26 mouse cellular contexts compared by ENCODE assay signal in the genomic region with DNA sequence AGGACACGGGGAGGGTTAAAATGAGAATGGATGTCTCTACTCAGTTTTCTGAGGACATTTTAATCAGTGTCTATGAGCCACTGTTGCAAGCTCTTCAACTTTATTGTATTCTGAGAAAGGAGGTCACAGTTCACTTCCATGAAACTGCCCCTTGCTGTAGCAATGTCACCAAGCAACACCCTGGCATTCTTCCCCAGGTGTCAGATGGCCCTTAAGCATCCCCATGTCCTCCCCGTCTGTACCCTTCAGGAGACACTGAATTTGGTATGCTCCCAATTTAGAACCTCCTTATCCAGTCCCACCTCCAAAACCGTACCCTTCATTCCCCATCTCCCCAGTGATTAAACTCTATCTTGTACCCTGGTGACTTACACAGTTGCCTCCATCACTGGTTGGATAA. TPM values are rescaled to one million over a fixed set of nuclear protein-coding genes. Genes with fewer than 3 reads are reported as not detected.
DNase-seq lines count a peak whose midpoint lies in the region; ATAC-seq and TF ChIP-seq lines count a peak whose summit lies in the region.
"Had no signal": no experiment of that assay in that cellular context is flagged by ENCODE, and none has a peak within 500 bp of the region (broad histone marks: within the 10 kb centered on the region; RNA-seq: fewer than 3 reads in every experiment).

No protein-coding gene starts in this region.

- no peaks in the 10 kb centered on the region for H3K27me3 ChIP-seq in forebrain, embryonic 15.5 days
- no peaks in the 10 kb centered on the region for H3K27me3 ChIP-seq in hindbrain, embryonic 14.5 days (ENCODE audit: control insufficient read depth, insufficient read depth, low read length)
- H3K27me3 ChIP-seq: embryonic facial prominence, embryonic 12.5 days; hindbrain, embryonic 15.5 days; liver, embryonic 13.5 days; midbrain, embryonic 13.5 days; neural tube, embryonic 13.5 days; Patski had no signal

- WGBS in forebrain, embryonic 15.5 days: 81% methylated on average over 3 of the region's 3 CpGs
- WGBS in hindbrain, embryonic 14.5 days: 62% methylated on average over 3 of the region's 3 CpGs

- DNase-seq in gastrocnemius, adult 2 months: peak; percentile 46
- DNase-seq in gastrocnemius, adult 8-10 months (ENCODE audit: low spot score in 2 of 2): no peak
- peak; percentile 29 for DNase-seq in adipocyte (ENCODE audit: low spot score)
- DNase-seq in cerebellum, adult 11-12 months: peak; percentile 62
- DNase-seq in cerebellum, postnatal 10 days: peak; percentile 52 to 54
- DNase-seq in lung, postnatal 14 days: no peak
- DNase-seq in hindbrain, embryonic 14.5 days (ENCODE audit: low spot score): no peak
- DNase-seq: adrenal gland, postnatal 14 days; embryo, embryonic 11 days; kidney, adult 11 months; kidney, postnatal 36 days; left cerebral cortex, postnatal 4 days; liver, embryonic 13.5 days; lung, adult 18-20 months; spleen, adult 18-20 months; thymus, postnatal 14 days had no signal

- intact Hi-C loops in gastrocnemius, adult 2 months (cut with DNase I): no loop called here

- no peak overlapping the region for H3K9ac ChIP-seq in forebrain, embryonic 15.5 days (replicated peaks)
- no peak overlapping the region for H3K9ac ChIP-seq in hindbrain, embryonic 14.5 days
- H3K9ac ChIP-seq: embryonic facial prominence, embryonic 12.5 days; hindbrain, embryonic 15.5 days; liver, embryonic 13.5 days; midbrain, embryonic 13.5 days; neural tube, embryonic 13.5 days had no signal

- no peaks in the 10 kb centered on the region for H3K9me3 ChIP-seq in forebrain, embryonic 15.5 days
- no peaks in the 10 kb centered on the region for H3K9me3 ChIP-seq in hindbrain, embryonic 14.5 days (ENCODE audit: control insufficient read depth, low read length)
- H3K9me3 ChIP-seq: embryonic facial prominence, embryonic 12.5 days; hindbrain, embryonic 15.5 days; liver, embryonic 13.5 days; midbrain, embryonic 13.5 days; neural tube, embryonic 13.5 days had no signal

- H3K4me3 ChIP-seq in gastrocnemius, adult 2 months: no peak overlapping the region
- H3K4me3 ChIP-seq in forebrain, embryonic 15.5 days: no peak overlapping the region
- no peak overlapping the region for H3K4me3 ChIP-seq in hindbrain, embryonic 14.5 days (replicated peaks; ENCODE audit: low read length)
- H3K4me3 ChIP-seq: embryonic facial prominence, embryonic 12.5 days; hindbrain, embryonic 15.5 days; liver, embryonic 13.5 days; midbrain, embryonic 13.5 days; neural tube, embryonic 13.5 days had no signal

- TF ChIP-seq CTCF in gastrocnemius, adult 2 months (IDR thresholded peaks at IDR 0.05): no peak

- H3K4me2 ChIP-seq in forebrain, embryonic 15.5 days (replicated peaks): no peak overlapping the region
- H3K4me2 ChIP-seq in hindbrain, embryonic 14.5 days (replicated peaks): no peak overlapping the region
- H3K4me2 ChIP-seq: embryonic facial prominence, embryonic 12.5 days; hindbrain, embryonic 15.5 days; liver, embryonic 13.5 days; midbrain, embryonic 13.5 days; neural tube, embryonic 13.5 days had no signal

- no peaks in the 10 kb centered on the region for H3K36me3 ChIP-seq in forebrain, embryonic 15.5 days
- H3K36me3 ChIP-seq in hindbrain, embryonic 14.5 days (replicated peaks; ENCODE audit: control insufficient read depth, insufficient read depth): no peaks in the 10 kb centered on the region
- H3K36me3 ChIP-seq: embryonic facial prominence, embryonic 12.5 days; hindbrain, embryonic 15.5 days; liver, embryonic 13.5 days; midbrain, embryonic 13.5 days; neural tube, embryonic 13.5 days had no signal

- H3K4me1 ChIP-seq in forebrain, embryonic 15.5 days: peaks cover 12% of the 10 kb centered on the region
- peaks cover 23% of the 10 kb centered on the region for H3K4me1 ChIP-seq in hindbrain, embryonic 14.5 days (replicated peaks; ENCODE audit: control insufficient read depth, insufficient read depth, low read length)

- ATAC-seq in forebrain, embryonic 15.5 days (replicated peaks): no peak
- no peak for ATAC-seq in hindbrain, embryonic 14.5 days (ENCODE audit: low FRiP score)
- ATAC-seq: forebrain, embryonic 14.5 days; inflammation-experienced regulatory T-cells, adult 6 months; lung, postnatal 0 days; midbrain, embryonic 13.5 days; Patski had no signal

- H3K27ac ChIP-seq in gastrocnemius, adult 2 months: peak overlapping the region; percentile 51
- H3K27ac ChIP-seq in forebrain, embryonic 15.5 days (replicated peaks): no peak overlapping the region
- no peak overlapping the region for H3K27ac ChIP-seq in hindbrain, embryonic 14.5 days
- H3K27ac ChIP-seq: embryonic facial prominence, embryonic 12.5 days; hindbrain, embryonic 15.5 days; liver, embryonic 13.5 days; macrophage; midbrain, embryonic 13.5 days; neural tube, embryonic 13.5 days had no signal

RNA-seq across cellular contexts. Expression of a gene that starts 8.5 kb away (rescaled TPM):
- 10 to 100 TPM in 1 of 2 experiments, 1 to 10 TPM in 1; 4.5 to 11.6 TPM for total RNA-seq in gastrocnemius, adult 2 months (2021)
- 1 to 10 TPM; 4.5 to 6.8 (median 4.9) TPM for total RNA-seq in gastrocnemius, adult 8-10 months (2022)
- 8.1 and 8.3 TPM in 2 replicates for polyA plus RNA-seq in forebrain, embryonic 15.5 days (2015; fragmentation: Nextera tagmentation; extraction: Ambion mirVana)
- polyA plus RNA-seq in hindbrain, embryonic 14.5 days (2014; fragmentation: Nextera tagmentation; extraction: Ambion mirVana): 3.2 and 3.9 TPM in 2 replicates

Comparison
In these comparisons a context has a peak if more than half of its experiments do, and no peak if none do; other contexts are left out.
1. DNase-seq: peak in gastrocnemius, adult 2 months (single experiment), adipocyte (single experiment), cerebellum, adult 11-12 months (single experiment) and cerebellum, postnatal 10 days (2 of 2); none in gastrocnemius, adult 8-10 months (0 of 2), lung, postnatal 14 days (single experiment) and hindbrain, embryonic 14.5 days (single experiment).